Mouse (Mus musculus): Measurements from ENCODE around the gene Cd274.

GRCm38 (mm10) chr19:29362173-29362930 lies 4.9 kb upstream of the Cd274 start:
- no peak for TF ChIP-seq GATA1 (IDR thresholded peaks at IDR 0.05; ENCODE audit: borderline replicate concordance, low read length)
- no peak for TF ChIP-seq FLI1 (IDR thresholded peaks at IDR 0.05; ENCODE audit: low read length)
